Mouse (Mus musculus) thymus, adult 2 months (tissue): ENCODE measurements at regions not wholly inside any gene's neighbourhood (a gene's known extent, or its start where the extent isn't known, plus 50 kb on each side); places are given as distances from the start of the nearest gene placed in this dataset.

ENCODE experiments used
- DNase-seq: peaks from one replicate; pipeline ENCODE4 v3.0.0; 2021
- H3K27ac ChIP-seq: fragments of 200-500 bp; 2 replicates; pipeline ENCODE4 v1.5.1; 2012; ENCODE audit warnings: low read length, control low read depth; ENCODE audit not compliant: control insufficient read depth, insufficient read depth
- H3K27me3 ChIP-seq: fragments of 200-500 bp; 2 replicates; pipeline ENCODE4 v1.6.1; 2012; ENCODE audit warnings: mild to moderate bottlenecking, low read length, moderate library complexity, mixed read lengths; ENCODE audit not compliant: control insufficient read depth, insufficient read depth
- H3K36me3 ChIP-seq: fragments of 200-500 bp; 2 replicates; pipeline ENCODE4 v1.6.1; 2012; ENCODE audit warnings: mild to moderate bottlenecking, low read length, moderate library complexity; ENCODE audit not compliant: control insufficient read depth, insufficient read depth
- H3K4me1 ChIP-seq: fragments of 200-500 bp; replicated peaks from 2 replicates; pipeline ENCODE4 v1.6.1; 2012; ENCODE audit warnings: low read length; ENCODE audit not compliant: control insufficient read depth, insufficient read depth
- H3K4me3 ChIP-seq: fragments of 200-500 bp; 2 replicates; pipeline ENCODE4 v1.5.1; 2012; ENCODE audit warnings: mild to moderate bottlenecking, low read length, control low read depth, moderate library complexity; ENCODE audit not compliant: control insufficient read depth, insufficient read depth
- CTCF ChIP-seq: fragments of 200-500 bp; IDR thresholded peaks from 2 replicates; pipeline ENCODE4 v1.5.1; 2012; ENCODE audit warnings: mild to moderate bottlenecking, control low read depth, low read length, moderate library complexity, borderline replicate concordance; ENCODE audit not compliant: control insufficient read depth, poor library complexity, insufficient read depth; ENCODE audit errors: extremely low read depth
- POLR2A ChIP-seq: fragments of 200-500 bp; IDR thresholded peaks from 2 replicates; pipeline ENCODE4 v1.6.1; 2012; ENCODE audit warnings: mild to moderate bottlenecking, low read length, control low read depth, moderate library complexity; ENCODE audit not compliant: control insufficient read depth, poor library complexity, insufficient read depth; ENCODE audit errors: extremely low read depth
- WGBS: fragments of 180-500 bp; shearing (Covaris S2); methylation state at CpG from one replicate; pipeline ENCODE4 v1.1.7; 2018; 5-methylcytosine and 5-hydroxymethylcytosine counted together

GRCm38 (mm10) chr10:67636569-67636968, 87.8 kb upstream of the Ado start:
- DNase-seq: peak; percentile 79
- H3K4me3 ChIP-seq: no peak overlapping the region

GRCm38 (mm10) chr10:67634795-67635194, 86.0 kb upstream of the Ado start:
- H3K27ac ChIP-seq: no peak overlapping the region
- no peaks in the 10 kb centered on the region for H3K27me3 ChIP-seq
- H3K4me1 ChIP-seq: peaks cover 7% of the 10 kb centered on the region
- DNase-seq: no peak
- no peak for TF ChIP-seq CTCF
- no peak for TF ChIP-seq POLR2A
- 93% methylated on average over 4 of the region's 4 CpGs for WGBS
- H3K36me3 ChIP-seq: no peaks in the 10 kb centered on the region
- H3K4me3 ChIP-seq: no peak overlapping the region

More at GRCm38 (mm10) chr10:67636569-67636968, 87.8 kb upstream of the Ado start:
- TF ChIP-seq POLR2A: no peak
- TF ChIP-seq CTCF: no peak
- WGBS: 3% methylated on average over 13 of the region's 13 CpGs
- Histone ChIP-seq H3K36me3 (no peaks in the 10 kb centered on the region), H3K27ac (no peak overlapping the region), H3K27me3 (no peaks in the 10 kb centered on the region), H3K4me1 (peaks cover 7% of the 10 kb centered on the region)

- whole genome bisulfite sequencing: 91% methylated on average over 7 of the region's 7 CpGs
- Histone ChIP-seq H3K27ac (no peak overlapping the region), H3K4me1 (peaks cover 7% of the 10 kb centered on the region), H3K36me3 (no peaks in the 10 kb centered on the region), H3K4me3 (no peak overlapping the region), H3K27me3 (no peaks in the 10 kb centered on the region)
- no peak for TF ChIP-seq POLR2A
- TF ChIP-seq CTCF: no peak
- no peak for DNase-seq
These were observed 84.3 kb upstream of the Ado start for GRCm38 (mm10) chr10:67633063-67633462.

GRCm38 (mm10) chr10:67623338-67623737, 74.6 kb upstream of the Ado start:
- no peaks in the 10 kb centered on the region for H3K36me3 ChIP-seq
- no peaks in the 10 kb centered on the region for H3K27me3 ChIP-seq
- H3K27ac ChIP-seq: no peak overlapping the region
- TF ChIP-seq POLR2A: no peak
- TF ChIP-seq CTCF: no peak
- 89% methylated on average over 12 of the region's 12 CpGs for WGBS
- H3K4me1 ChIP-seq: peaks cover 2% of the 10 kb centered on the region; the same call in 1 of the 2 replicates
- no peak overlapping the region for H3K4me3 ChIP-seq
- DNase-seq: no peak

GRCm38 (mm10) chr10:67620018-67620417, 71.3 kb upstream of the Ado start:
- Histone ChIP-seq H3K27me3 (no peaks in the 10 kb centered on the region), H3K27ac (no peak overlapping the region), H3K4me3 (no peak overlapping the region), H3K4me1 (peaks cover 2% of the 10 kb centered on the region; the same call in 1 of the 2 replicates), H3K36me3 (no peaks in the 10 kb centered on the region)
- DNase-seq: peak; percentile 13
- TF ChIP-seq POLR2A (no peak), CTCF (no peak)
- WGBS: 63% methylated on average over 8 of the region's 8 CpGs

DNA sequence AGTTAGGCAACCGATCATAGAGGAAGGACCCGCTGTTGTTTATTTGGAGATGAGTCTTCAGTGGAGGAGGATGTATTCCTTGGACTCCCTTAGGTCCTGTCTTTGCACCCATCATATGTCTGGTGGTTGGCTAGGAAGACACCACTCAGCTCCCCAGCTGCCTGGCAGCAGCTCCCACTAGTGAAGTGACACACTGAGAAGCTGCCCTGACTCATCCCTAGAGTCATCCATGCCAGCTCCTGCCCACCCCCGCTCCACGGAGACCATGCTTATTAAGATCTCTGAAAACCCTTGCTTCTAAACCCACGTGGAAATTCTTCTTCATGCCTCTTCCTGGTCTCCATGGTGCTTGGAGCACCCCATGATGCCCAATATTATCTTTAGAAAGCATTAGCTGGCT, 69.4 kb upstream of the Ado start:
- TF ChIP-seq POLR2A: no peak
- no peak for TF ChIP-seq CTCF
- no peak for DNase-seq
- 94% methylated on average over 5 of the region's 5 CpGs for WGBS

GRCm38 (mm10) chr10:67615016-67615415, 66.3 kb upstream of the Ado start:
- WGBS: 94% methylated on average over 3 of the region's 3 CpGs
- Histone ChIP-seq H3K4me1 (peaks cover 9% of the 10 kb centered on the region), H3K36me3 (no peaks in the 10 kb centered on the region), H3K4me3 (no peak overlapping the region), H3K27me3 (no peaks in the 10 kb centered on the region), H3K27ac (no peak overlapping the region)
- DNase-seq: no peak
- TF ChIP-seq CTCF (no peak), POLR2A (no peak)

More for the DNA sequence above, 69.4 kb upstream of the Ado start:
- Histone ChIP-seq H3K27ac (no peak overlapping the region), H3K4me1 (peaks cover 2% of the 10 kb centered on the region; the same call in 1 of the 2 replicates), H3K27me3 (no peaks in the 10 kb centered on the region), H3K4me3 (no peak overlapping the region), H3K36me3 (no peaks in the 10 kb centered on the region)
